Mouse (Mus musculus): Measurements from ENCODE around the gene Myo1d. TPM values are rescaled to one million over a fixed set of nuclear protein-coding genes. Genes with fewer than 3 reads are reported as not detected.
A peak's percentile ranks its signal among the peaks of the same experiment; 100 is the strongest.

Myo1d gene
- polyA plus RNA-seq, 1 experiment from 2014 or later: 68.2 TPM

DNA sequence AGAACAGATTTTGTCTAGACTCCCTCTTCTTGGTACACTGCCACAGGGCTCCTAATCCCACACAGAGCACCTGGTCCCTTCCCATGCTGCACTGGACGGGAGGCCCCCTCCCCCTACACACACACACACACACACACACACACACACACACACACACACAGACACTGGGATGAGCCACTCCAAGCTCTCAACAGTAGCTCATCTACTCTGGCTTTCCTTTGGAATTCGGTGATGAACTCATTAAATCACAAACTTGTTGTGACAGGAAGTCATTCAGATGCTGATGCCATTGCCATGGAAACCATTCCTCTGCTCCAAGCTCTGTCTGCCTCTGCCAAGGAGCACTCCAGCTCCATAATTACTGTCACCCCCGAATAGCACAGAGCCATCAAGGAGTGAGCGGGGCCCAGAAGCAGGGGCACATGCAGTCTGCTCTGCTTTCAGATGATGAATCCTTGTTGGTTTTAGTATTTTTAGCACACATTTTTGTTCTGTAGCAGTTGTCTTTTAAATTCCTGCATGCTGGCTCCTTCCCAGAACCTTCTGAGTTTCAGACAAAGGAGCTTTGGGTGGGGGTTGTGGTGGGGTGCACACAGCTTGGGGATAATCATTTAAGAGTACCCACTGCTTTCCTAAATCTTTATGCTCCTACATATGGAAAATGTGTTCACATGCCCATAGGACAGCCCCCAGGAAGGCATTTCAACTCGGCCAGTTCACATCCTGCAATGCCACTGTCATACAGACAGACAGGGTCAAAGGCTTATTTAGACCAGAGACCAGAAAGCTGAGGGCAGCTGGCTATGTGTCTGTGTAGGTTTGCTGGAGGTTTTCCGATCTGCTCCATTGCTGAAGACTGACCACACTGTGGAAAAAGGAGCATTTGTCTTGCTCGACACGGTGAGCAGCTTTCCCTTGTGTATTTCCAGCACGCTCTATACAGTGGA lies 261.1 kb downstream of the Myo1d start:
- peak; percentile 36; the same call in 1 of the 2 replicates for ATAC-seq
- Histone ChIP-seq H3K4me3 (replicated peaks) (no peak overlapping the region), H3K9me3 (no peaks in the 10 kb centered on the region), H3K27ac (no peak overlapping the region), H3K36me3 (no peaks in the 10 kb centered on the region), H3K9ac (no peak overlapping the region), H3K4me1 (replicated peaks) (0 out of 2 replicates have a peak, but pooled peaks cover 3% of the 10 kb centered on the region), H3K27me3 (replicated peaks) (no peaks in the 10 kb centered on the region), H3K4me2 (replicated peaks) (no peak overlapping the region)
- WGBS: 45% methylated on average over 9 of the region's 9 CpGs

DNA sequence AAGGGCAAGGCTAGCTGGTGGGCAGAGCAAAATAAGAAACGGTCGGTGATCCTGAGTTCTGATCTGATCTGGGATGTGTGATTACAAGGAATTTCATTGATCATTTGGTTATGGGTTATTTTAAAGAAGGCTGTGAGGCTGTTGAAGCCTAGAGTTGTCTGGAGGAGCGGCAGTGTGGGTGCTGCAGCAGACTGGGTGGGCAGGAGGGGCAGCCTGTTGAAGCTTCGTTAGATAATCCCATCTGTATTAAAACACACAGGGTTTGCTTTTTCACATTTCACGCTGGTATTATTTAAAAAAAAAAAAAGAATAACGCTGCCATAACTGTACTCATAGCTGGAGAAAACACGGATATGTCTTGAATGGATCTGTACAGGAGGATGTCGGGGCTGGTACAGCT lies 263.9 kb downstream of the Myo1d start:
- Histone ChIP-seq H3K27ac (no peak overlapping the region), H3K4me3 (replicated peaks) (no peak overlapping the region), H3K36me3 (no peaks in the 10 kb centered on the region), H3K4me2 (replicated peaks) (no peak overlapping the region), H3K9me3 (no peaks in the 10 kb centered on the region), H3K27me3 (replicated peaks) (no peaks in the 10 kb centered on the region), H3K9ac (no peak overlapping the region), H3K4me1 (replicated peaks) (no peaks in the 10 kb centered on the region)
- 84% methylated on average over 8 of the region's 8 CpGs for WGBS
- ATAC-seq: no peak

DNA sequence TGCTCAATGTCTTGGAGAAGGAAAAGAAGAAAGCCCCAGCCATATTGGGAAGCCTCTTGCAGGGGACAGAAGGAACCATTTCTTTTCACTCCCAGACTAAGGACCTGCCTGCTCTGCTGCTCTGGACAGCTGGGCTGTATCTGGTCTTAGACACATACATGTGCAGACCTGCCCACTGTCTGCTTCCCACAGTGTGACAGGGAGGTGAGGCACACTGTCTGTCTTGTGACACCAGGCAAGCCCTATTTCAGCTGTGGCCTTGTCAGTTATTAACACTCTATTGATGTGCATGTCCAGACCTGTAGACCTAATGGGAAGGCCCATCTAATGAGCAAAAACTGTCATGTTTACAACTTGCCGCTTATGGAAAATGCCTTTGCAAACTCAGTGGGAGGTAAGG lies 264.5 kb downstream of the Myo1d start:
- Histone ChIP-seq H3K4me3 (replicated peaks) (no peak overlapping the region), H3K9me3 (no peaks in the 10 kb centered on the region), H3K4me1 (replicated peaks) (no peaks in the 10 kb centered on the region), H3K36me3 (no peaks in the 10 kb centered on the region), H3K9ac (no peak overlapping the region), H3K27ac (no peak overlapping the region), H3K27me3 (replicated peaks) (no peaks in the 10 kb centered on the region), H3K4me2 (replicated peaks) (no peak overlapping the region)
- ATAC-seq: no peak
- 61% methylated on average over 1 of the region's 1 CpGs for WGBS

DNA sequence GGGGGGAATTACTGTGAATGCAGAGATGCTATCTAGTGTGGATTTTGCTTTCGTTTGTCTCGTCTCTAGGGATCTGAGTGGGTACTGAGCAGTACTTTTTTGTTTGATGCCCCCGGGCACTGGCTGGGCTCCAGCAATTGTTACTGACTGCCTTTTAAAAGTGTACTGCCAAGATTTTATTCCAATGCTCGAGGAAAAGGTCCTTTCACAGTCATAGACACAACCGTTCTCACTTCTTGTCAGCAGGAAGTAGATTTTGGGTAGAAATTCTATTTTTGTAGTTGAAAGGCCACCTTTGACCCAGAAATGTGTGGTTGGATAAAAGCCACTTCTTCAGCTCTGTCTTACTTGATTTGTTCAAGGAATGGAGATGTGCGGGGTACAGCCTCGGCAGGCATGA lies 266.0 kb downstream of the Myo1d start:
- Histone ChIP-seq H3K9ac (no peak overlapping the region), H3K27me3 (replicated peaks) (no peaks in the 10 kb centered on the region), H3K9me3 (no peaks in the 10 kb centered on the region), H3K27ac (no peak overlapping the region), H3K36me3 (no peaks in the 10 kb centered on the region), H3K4me2 (replicated peaks) (no peak overlapping the region), H3K4me1 (replicated peaks) (no peaks in the 10 kb centered on the region), H3K4me3 (replicated peaks) (no peak overlapping the region)
- no peak for ATAC-seq
- WGBS: 67% methylated on average over 7 of the region's 7 CpGs

DNA sequence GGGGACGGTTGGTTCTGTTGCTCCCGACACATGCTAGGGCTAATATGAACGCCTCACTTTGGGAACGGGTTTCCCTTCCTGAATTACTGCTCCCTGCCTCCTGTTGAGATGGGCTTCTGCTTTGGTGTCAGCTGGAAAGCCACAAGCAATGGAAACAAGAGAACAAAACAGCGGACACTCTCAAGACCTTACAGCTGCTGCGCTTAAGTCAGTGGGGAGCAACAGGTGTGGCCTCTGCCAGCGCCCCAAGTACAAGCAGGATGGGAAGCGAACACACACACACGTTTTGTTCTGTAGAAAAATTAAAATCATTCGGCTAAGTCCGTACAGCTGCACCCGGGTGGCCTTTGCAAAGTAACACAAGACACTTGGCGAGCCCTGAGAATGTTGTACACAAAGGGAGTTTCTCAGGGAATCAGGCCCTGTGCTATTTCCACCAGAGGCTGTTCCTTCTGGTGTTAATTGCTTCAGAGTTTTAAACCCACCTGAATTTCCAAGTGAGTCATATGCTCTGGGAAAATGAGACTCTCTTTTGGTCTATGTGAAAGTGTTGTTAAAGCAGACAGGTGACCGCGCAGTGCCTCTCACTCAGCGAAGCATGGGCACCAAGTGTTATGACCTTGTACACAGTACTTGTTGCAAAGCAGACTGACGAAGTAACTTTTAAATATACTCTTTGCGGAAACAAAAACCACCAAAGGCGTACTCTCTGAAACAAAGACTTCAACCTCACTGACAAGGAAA lies 267.3 kb downstream of the Myo1d start:
- WGBS: 71% methylated on average over 19 of the region's 19 CpGs
- no peaks in the 10 kb centered on the region for H3K36me3 ChIP-seq
- H3K4me2 ChIP-seq (replicated peaks): no peak overlapping the region
- no peaks in the 10 kb centered on the region for H3K27me3 ChIP-seq (replicated peaks)
- ATAC-seq: no peak
- H3K9ac ChIP-seq: no peak overlapping the region
- no peaks in the 10 kb centered on the region for H3K4me1 ChIP-seq (replicated peaks)
- H3K27ac ChIP-seq: no peak overlapping the region
- H3K9me3 ChIP-seq: no peaks in the 10 kb centered on the region
- H3K4me3 ChIP-seq (replicated peaks): no peak overlapping the region

DNA sequence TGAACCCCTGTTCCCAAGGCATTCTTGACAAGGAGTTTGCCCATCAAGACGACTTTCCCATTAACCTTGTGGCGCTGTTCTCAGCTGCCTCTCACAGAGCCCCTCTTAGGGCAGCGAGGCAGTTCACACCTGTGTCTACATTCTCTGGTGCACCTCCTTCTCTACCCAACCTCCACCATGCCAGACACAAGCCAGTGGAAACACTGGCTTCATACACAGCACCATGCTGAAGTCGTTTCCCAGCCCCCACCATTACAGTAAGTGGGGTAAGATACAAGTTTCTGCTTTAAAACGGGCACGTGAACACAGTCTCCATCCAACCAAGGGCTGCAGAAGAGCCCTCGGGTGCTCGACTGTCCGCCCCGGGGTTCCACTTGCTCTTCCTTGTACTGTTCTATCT lies 269.7 kb downstream of the Myo1d start:
- H3K4me1 ChIP-seq (replicated peaks): no peaks in the 10 kb centered on the region
- H3K36me3 ChIP-seq: 0 out of 2 replicates have a peak, but pooled peaks cover 3% of the 10 kb centered on the region
- H3K27ac ChIP-seq: no peak overlapping the region
- no peaks in the 10 kb centered on the region for H3K27me3 ChIP-seq (replicated peaks)
- 85% methylated on average over 10 of the region's 10 CpGs for WGBS
- no peak overlapping the region for H3K4me3 ChIP-seq (replicated peaks)
- no peak overlapping the region for H3K9ac ChIP-seq
- no peak overlapping the region for H3K4me2 ChIP-seq (replicated peaks)
- no peak for ATAC-seq
- no peaks in the 10 kb centered on the region for H3K9me3 ChIP-seq

DNA sequence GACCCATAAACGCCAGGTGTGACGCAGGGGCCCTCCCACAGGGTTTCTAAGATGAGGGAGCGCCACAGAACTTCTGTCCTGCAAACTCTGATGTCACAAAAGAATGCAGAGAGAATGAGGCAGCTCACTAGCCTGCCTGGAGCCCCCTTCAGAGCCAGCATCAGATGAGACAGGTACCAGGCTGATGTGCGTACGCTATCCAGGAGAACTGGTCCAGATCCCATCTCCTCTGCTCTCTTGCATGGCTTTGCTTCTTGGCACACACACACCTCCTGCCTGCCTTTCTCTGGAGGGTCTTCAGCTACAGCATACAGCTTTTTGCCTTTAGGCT lies 270.7 kb downstream of the Myo1d start:
- 69% methylated on average over 5 of the region's 5 CpGs for WGBS
- Histone ChIP-seq H3K27me3 (replicated peaks) (no peaks in the 10 kb centered on the region), H3K9ac (no peak overlapping the region), H3K4me3 (replicated peaks) (no peak overlapping the region), H3K36me3 (0 out of 2 replicates have a peak, but pooled peaks cover 3% of the 10 kb centered on the region), H3K9me3 (no peaks in the 10 kb centered on the region), H3K4me2 (replicated peaks) (no peak overlapping the region), H3K4me1 (replicated peaks) (no peaks in the 10 kb centered on the region; the same call in 1 of the 2 replicates), H3K27ac (no peak overlapping the region)
- ATAC-seq: no peak

DNA sequence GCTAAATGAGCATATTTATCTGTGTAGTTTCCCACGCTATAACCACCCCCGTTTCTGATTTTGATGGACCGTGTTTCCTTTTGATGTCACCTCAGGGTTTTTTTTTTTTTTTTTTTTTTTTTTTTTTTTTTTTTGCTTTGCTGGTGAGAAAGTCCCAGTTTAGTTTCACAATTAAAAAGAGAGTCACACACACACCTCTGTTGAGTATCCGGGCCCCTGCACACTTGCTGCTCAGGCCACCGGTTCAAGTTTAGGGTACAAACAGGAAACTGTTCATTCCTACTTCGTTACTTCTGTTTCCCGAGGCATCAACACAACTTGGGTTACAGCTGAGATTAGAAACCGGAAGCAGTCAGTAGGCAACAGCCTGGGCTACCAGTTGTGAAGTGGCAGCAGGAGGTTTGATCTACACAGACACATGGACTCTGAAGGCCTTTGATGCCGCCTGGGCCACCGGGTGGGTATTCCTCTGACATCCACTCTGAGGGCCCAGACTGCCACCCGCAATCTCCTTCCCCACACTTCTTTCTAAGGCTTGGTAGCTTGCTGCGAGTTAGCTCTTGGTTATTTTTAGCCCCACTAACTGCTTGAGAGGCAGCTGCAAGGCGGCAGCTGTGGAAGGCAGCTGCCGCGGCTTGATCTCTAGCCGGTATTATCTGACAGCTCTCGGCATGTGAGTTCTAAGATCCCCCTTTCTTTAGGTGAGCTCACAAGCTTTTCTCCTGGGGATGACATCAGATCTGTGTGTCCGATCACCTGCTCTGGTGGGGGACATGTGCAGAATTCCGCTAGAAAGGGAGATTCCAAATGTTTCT lies 271.3 kb downstream of the Myo1d start:
- Histone ChIP-seq H3K27me3 (replicated peaks) (no peaks in the 10 kb centered on the region), H3K27ac (no peak overlapping the region), H3K36me3 (0 out of 2 replicates have a peak, but pooled peaks cover 3% of the 10 kb centered on the region), H3K4me1 (replicated peaks) (no peaks in the 10 kb centered on the region; the same call in 1 of the 2 replicates), H3K4me2 (replicated peaks) (0 out of 2 replicates have a peak overlapping the region, but pooled peaks have one; percentile 11), H3K4me3 (replicated peaks) (no peak overlapping the region), H3K9me3 (no peaks in the 10 kb centered on the region), H3K9ac (no peak overlapping the region)
- 46% methylated on average over 19 of the region's 19 CpGs for WGBS
- ATAC-seq: no peak

DNA sequence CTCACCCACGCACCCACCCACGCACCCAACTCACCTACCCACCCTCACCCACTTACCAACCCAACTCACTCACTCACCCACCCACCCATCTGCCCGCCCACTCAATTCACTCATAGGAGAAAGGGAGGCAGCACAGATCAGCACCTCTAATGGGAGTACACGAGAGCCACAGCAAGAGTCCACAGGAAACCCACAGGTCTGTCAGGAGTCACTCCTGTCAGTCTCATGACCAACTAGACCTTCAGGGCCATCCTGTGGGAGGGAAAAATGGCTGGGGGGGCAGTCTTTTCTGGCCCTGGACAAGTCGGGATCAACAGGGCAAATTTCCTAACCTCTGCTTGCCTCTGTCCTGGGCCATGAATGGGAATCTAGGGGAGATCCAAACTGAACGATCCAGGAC lies 272.0 kb downstream of the Myo1d start:
- H3K9me3 ChIP-seq: no peaks in the 10 kb centered on the region
- 88% methylated on average over 6 of the region's 6 CpGs for WGBS
- H3K9ac ChIP-seq: no peak overlapping the region
- 0 out of 2 replicates have a peak, but pooled peaks cover 3% of the 10 kb centered on the region for H3K36me3 ChIP-seq
- no peak for ATAC-seq
- no peak overlapping the region for H3K4me3 ChIP-seq (replicated peaks)
- no peak overlapping the region for H3K4me2 ChIP-seq (replicated peaks)
- no peak overlapping the region for H3K27ac ChIP-seq
- H3K4me1 ChIP-seq (replicated peaks): no peaks in the 10 kb centered on the region; the same call in 1 of the 2 replicates
- H3K27me3 ChIP-seq (replicated peaks): no peaks in the 10 kb centered on the region

DNA sequence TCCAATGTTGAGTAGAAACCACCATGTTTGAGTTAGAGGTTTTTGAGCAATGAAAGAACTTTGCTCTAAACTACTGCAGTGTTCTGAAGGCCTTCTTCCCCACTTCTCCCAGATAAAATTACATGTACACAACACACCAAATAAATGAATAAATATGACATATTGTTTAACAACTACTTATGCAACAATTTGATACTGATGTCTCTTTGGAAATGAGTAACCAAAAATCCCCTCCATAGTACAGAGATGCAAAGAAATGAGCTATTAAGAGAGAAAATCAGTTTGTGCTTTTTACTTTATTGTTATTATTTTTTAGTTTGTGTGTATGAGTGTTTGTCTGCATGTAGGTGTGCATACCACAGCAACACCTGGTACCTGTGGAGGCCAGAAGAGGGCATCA lies 273.3 kb downstream of the Myo1d start:
- Histone ChIP-seq H3K36me3 (0 out of 2 replicates have a peak, but pooled peaks cover 3% of the 10 kb centered on the region), H3K27ac (no peak overlapping the region), H3K27me3 (replicated peaks) (no peaks in the 10 kb centered on the region), H3K9ac (no peak overlapping the region), H3K4me2 (replicated peaks) (no peak overlapping the region), H3K9me3 (no peaks in the 10 kb centered on the region), H3K4me1 (replicated peaks) (no peaks in the 10 kb centered on the region; the same call in 1 of the 2 replicates), H3K4me3 (replicated peaks) (no peak overlapping the region)
- ATAC-seq: no peak

DNA sequence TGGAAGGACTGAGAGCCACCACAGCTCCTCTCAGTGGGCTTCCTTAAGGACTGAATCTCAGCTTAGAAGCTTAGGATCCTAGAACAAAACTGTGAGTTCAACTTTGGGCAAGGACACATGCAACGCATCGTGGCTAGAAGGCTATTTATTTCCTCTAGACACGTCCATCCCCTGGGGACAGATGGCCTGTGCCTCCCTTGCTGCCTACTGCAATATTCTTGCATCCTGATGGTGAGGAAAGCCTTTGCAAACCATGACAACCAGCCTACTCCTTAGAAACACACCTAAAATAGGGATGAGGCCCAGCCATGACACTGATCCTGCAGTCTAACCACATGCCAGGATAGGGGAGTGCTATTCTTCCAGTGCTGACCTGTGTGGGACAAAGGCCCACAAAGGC lies 274.2 kb downstream of the Myo1d start:
- Histone ChIP-seq H3K27me3 (replicated peaks) (no peaks in the 10 kb centered on the region), H3K27ac (no peak overlapping the region), H3K9ac (no peak overlapping the region), H3K9me3 (no peaks in the 10 kb centered on the region), H3K4me3 (replicated peaks) (no peak overlapping the region), H3K36me3 (0 out of 2 replicates have a peak, but pooled peaks cover 3% of the 10 kb centered on the region), H3K4me1 (replicated peaks) (no peaks in the 10 kb centered on the region; the same call in 1 of the 2 replicates), H3K4me2 (replicated peaks) (no peak overlapping the region)
- no peak for ATAC-seq
- WGBS: 88% methylated on average over 3 of the region's 3 CpGs
